Comparison of ENCODE assay signal across 8 mouse cellular contexts in the genomic region with DNA sequence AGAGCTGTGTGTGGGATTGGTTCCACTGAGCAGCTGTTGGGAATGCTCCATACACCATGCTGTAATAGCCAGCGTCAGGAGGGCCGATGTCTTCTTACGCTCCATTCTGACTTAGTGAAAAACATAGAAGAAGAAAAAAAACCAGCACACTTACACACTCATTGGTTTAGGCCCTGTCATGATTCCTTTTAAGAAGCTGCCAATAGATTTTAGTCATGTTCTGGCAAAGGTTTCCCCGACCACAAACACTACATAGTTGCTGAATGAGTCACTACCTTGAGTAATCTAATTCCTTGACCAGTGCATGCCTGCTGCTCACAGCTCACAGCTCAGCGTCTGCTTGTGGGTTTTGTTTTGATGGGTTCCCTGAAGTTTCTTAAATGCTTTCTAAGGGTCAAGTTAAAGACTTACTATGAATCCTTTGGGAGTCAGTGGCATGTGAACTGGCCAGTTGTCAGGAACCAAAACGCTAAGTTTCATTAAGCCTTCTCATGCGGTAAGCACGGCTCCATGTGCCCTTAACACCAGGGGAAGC. TPM values are rescaled to one million over a fixed set of nuclear protein-coding genes. Genes with fewer than 3 reads are reported as not detected.
A peak's percentile ranks its signal among the peaks of the same experiment; 100 is the strongest.
DNase-seq lines count a peak whose midpoint lies in the region; ATAC-seq and TF ChIP-seq lines count a peak whose summit lies in the region.
"Had no signal": no experiment of that assay in that cellular context is flagged by ENCODE, and none has a peak within 500 bp of the region (broad histone marks: within the 10 kb centered on the region; RNA-seq: fewer than 3 reads in every experiment).

No protein-coding gene starts in this region.

- H3K27me3 ChIP-seq in ES-Bruce4 (ENCODE audit: control insufficient read depth, insufficient read depth, low read length, poor library complexity, severe bottlenecking) = no peaks in the 10 kb centered on the region
- no peaks in the 10 kb centered on the region for H3K27me3 ChIP-seq in intestine, postnatal 0 days (replicated peaks; ENCODE audit: control insufficient read depth, insufficient read depth, low read length)
- H3K27me3 ChIP-seq: hindbrain, embryonic 15.5 days had no signal

- no peak for TF ChIP-seq POLR2A in ES-Bruce4 (IDR thresholded peaks at IDR 0.05; ENCODE audit: insufficient read depth, low read length)

- 0 out of 2 replicates have a peak overlapping the region, but pooled peaks have one; percentile 34 for H3K27ac ChIP-seq in ES-Bruce4 (ENCODE audit: insufficient read depth, low read length)
- no peak overlapping the region for H3K27ac ChIP-seq in intestine, postnatal 0 days (ENCODE audit: low read depth, low read length)
- H3K27ac ChIP-seq: hindbrain, embryonic 15.5 days had no signal

- ATAC-seq in intestine, postnatal 0 days = peak; percentile 54; the same call in 1 of the 2 replicates

- no peak overlapping the region for H3K4me3 ChIP-seq in ES-Bruce4 (ENCODE audit: low read depth, low read length)
- no peak overlapping the region for H3K4me3 ChIP-seq in intestine, postnatal 0 days (ENCODE audit: low read depth, low read length)
- H3K4me3 ChIP-seq: hindbrain, embryonic 15.5 days had no signal

- H3K9me3 ChIP-seq in ES-Bruce4 (replicated peaks; ENCODE audit: control insufficient read depth, insufficient read depth, low read length, poor library complexity, severe bottlenecking) = no peaks in the 10 kb centered on the region
- no peaks in the 10 kb centered on the region for H3K9me3 ChIP-seq in intestine, postnatal 0 days (ENCODE audit: control insufficient read depth)
- H3K9me3 ChIP-seq: hindbrain, embryonic 15.5 days had no signal

- no peak for TF ChIP-seq EP300 in ES-Bruce4 (IDR thresholded peaks at IDR 0.05; ENCODE audit: insufficient read depth, low read depth, low read length)

- peak; percentile 65 for DNase-seq in adrenal gland, adult 8-10 months
- DNase-seq in gastrocnemius, adult 8-10 months (ENCODE audit: low spot score in 2 of 2) = peak; percentile 22 to 31
- peak; percentile 91 for DNase-seq in lung, postnatal 25 days (ENCODE audit: low spot score)
- DNase-seq in frontal cortex, adult 2 months (ENCODE audit: extremely low spot score in 1 of 2, low spot score in 1 of 2) = no peak
- DNase-seq in frontal cortex, postnatal 25 days (ENCODE audit: low spot score in 2 of 2) = no peak

- no peaks in the 10 kb centered on the region for H3K4me1 ChIP-seq in ES-Bruce4 (ENCODE audit: control insufficient read depth, insufficient read depth, low read length)
- no peaks in the 10 kb centered on the region for H3K4me1 ChIP-seq in intestine, postnatal 0 days (replicated peaks; ENCODE audit: control insufficient read depth, insufficient read depth, low read length)
- H3K4me1 ChIP-seq: hindbrain, embryonic 15.5 days had no signal

- 0 out of 2 replicates have a peak overlapping the region, but pooled peaks have one; percentile 4 for H3K4me2 ChIP-seq in intestine, postnatal 0 days (replicated peaks; ENCODE audit: low read depth)
- H3K4me2 ChIP-seq: hindbrain, embryonic 15.5 days had no signal

- WGBS in intestine, postnatal 0 days = 36% methylated on average over 8 of the region's 8 CpGs

- H3K36me3 ChIP-seq in ES-Bruce4 (ENCODE audit: control insufficient read depth, insufficient read depth, low read length, poor library complexity, severe bottlenecking) = no peaks in the 10 kb centered on the region
- no peaks in the 10 kb centered on the region for H3K36me3 ChIP-seq in intestine, postnatal 0 days (ENCODE audit: control insufficient read depth, insufficient read depth)
- H3K36me3 ChIP-seq: hindbrain, embryonic 15.5 days had no signal

- no peak for TF ChIP-seq CTCF in ES-Bruce4 (IDR thresholded peaks at IDR 0.05; ENCODE audit: low read depth, low read length)
- no peak for TF ChIP-seq CTCF in intestine, postnatal 0 days (IDR thresholded peaks at IDR 0.05; ENCODE audit: low read depth)

- no peak overlapping the region for H3K9ac ChIP-seq in ES-Bruce4 (ENCODE audit: low read depth, poor library complexity, severe bottlenecking)
- no peak overlapping the region for H3K9ac ChIP-seq in intestine, postnatal 0 days (ENCODE audit: low read depth, low read length)
- H3K9ac ChIP-seq: hindbrain, embryonic 15.5 days had no signal

RNA-seq across cellular contexts. Expression of gene Bach2, which starts 58.8 kb away (rescaled TPM):
- 14.2 and 18.7 TPM in 2 replicates for polyA plus RNA-seq in ES-Bruce4 (2011; ENCODE audit: insufficient read depth, insufficient read length, low read depth, missing spikeins)
- 1 to 10 TPM; 2.8 to 3.3 (median 3.0) TPM for total RNA-seq in adrenal gland, adult 8-10 months (2022)
- total RNA-seq in gastrocnemius, adult 8-10 months (2022) = 1 to 10 TPM in 3 of 4 experiments, under 1 TPM in 1; 0.96 to 3.2 (median 2.4) TPM
- 1.1 and 1.4 TPM in 2 replicates for polyA plus RNA-seq in intestine, postnatal 0 days (2015; fragmentation: Nextera tagmentation; extraction: Ambion mirVana)
- 4.8 and 6.2 TPM in 2 replicates for polyA plus RNA-seq in frontal cortex, adult 2 months (2012; rRNA removed)

Comparison
In these comparisons a context has a peak if more than half of its experiments do, and no peak if none do; other contexts are left out.
1. DNase-seq: peak in adrenal gland, adult 8-10 months (single experiment), gastrocnemius, adult 8-10 months (2 of 2) and lung, postnatal 25 days (single experiment); none in frontal cortex, adult 2 months (0 of 2) and frontal cortex, postnatal 25 days (0 of 2).